Mouse (Mus musculus) forelimb bud, embryonic 11.5 days (tissue): ENCODE measurements at regions not wholly inside any gene's neighbourhood (a gene's known extent, or its start where the extent isn't known, plus 50 kb on each side); places are given as distances from the start of the nearest gene placed in this dataset.

ENCODE experiments used
- DNase-seq: peaks from one replicate; pipeline ENCODE4 v3.0.0-alpha.2; 2012; ENCODE audit warnings: low read depth, low spot score

- no peak for DNase-seq
Observed at GRCm38 (mm10) chr19:26938911-26939310, 53.2 kb downstream of the Gm815 start.

GRCm38 (mm10) chr19:26944006-26944405, 58.3 kb downstream of the Gm815 start:
- DNase-seq: no peak

GRCm38 (mm10) chr19:26946562-26946961, 60.9 kb downstream of the Gm815 start:
- no peak for DNase-seq

GRCm38 (mm10) chr19:26948479-26948878, 62.8 kb downstream of the Gm815 start:
- DNase-seq: no peak

DNA sequence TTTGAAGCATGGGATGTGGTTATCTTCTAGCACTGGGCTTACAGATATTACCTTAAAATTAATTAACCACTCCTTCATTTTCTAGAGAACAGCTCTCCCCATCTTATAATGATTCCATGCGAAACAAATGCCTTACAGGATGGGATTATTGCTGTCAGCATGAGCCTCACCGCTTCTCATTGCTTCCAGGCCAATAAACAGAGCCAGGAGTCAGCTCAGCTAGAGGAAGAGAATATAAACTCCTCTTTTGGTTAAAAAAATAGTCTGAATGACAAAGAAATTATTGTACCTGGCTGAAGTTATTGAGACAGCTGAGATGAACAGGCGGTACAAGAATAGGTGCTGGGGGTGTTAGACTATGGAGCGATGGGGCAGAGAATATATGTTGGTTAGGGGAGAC, 63.5 kb downstream of the Gm815 start:
- DNase-seq: no peak

- no peak for DNase-seq
Observed at GRCm38 (mm10) chr19:26953348-26953747, 67.7 kb downstream of the Gm815 start.

- DNase-seq: no peak
Observed at GRCm38 (mm10) chr19:26966055-26966760, 80.5 kb downstream of the Gm815 start.

DNA sequence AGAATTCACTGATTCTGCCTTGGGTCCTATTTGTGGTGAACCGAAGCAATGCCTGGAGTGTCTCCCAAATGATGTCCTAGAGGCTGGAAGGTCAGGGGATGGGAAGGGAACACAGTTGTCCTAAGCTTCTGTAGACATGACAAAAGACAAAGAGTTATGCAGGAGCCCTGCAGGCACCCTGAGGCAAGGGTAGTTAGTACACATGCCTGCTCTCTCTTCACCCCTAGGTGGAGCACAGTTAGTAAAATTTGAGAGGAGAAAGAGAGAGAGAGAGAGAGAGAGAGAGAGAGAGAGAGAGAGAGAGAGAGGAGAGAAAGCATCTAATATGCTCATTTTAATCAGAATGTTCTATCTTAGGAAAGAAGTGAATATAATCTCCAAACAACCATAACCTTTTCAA, 87.4 kb downstream of the Gm815 start:
- DNase-seq: no peak

DNA sequence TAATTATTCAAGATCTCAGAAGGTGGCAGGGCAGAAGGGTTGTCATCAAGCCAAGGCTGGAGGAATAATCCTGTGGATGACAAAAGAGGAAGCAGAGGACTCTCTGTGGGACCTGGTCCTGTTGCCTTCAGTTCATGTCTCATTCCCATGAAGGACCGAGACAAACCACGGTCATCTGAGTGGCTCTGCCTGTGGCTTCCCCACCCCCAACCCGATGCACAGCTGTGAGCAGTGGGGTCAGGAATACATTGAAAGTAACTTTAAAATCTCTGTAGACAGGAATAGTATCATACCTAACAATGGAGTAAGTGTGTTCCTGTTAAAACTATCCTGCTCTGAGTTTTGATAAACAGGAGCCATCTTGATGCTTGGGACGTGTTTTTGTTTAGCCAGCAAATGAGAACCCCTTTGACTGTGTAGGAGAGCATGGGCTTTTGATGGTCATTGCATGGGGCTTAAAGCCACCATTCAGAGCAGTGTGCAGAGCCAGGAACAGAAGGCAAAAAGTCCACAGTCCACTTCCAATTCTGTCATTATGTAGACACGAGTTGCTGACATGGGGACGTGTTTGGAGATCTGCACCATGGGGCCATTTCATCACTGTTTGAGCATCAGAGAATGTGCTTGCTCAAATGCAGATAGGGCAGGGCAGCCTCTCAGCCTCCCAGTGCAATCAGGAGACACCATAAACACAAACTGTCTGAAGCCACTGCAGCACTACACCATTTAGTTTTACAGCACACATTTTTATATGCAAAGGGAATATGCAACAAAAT, 88.3 kb downstream of the Gm815 start:
- no peak for DNase-seq

- no peak for DNase-seq
Observed at GRCm38 (mm10) chr19:26974576-26975204, 89.0 kb downstream of the Gm815 start.

GRCm38 (mm10) chr19:26976604-26977322, 91.1 kb downstream of the Gm815 start:
- DNase-seq: no peak

GRCm38 (mm10) chr19:26977887-26978639, 92.4 kb downstream of the Gm815 start:
- no peak for DNase-seq

- DNase-seq: no peak
Observed at GRCm38 (mm10) chr19:26978640-26979007, 92.9 kb downstream of the Gm815 start.

DNA sequence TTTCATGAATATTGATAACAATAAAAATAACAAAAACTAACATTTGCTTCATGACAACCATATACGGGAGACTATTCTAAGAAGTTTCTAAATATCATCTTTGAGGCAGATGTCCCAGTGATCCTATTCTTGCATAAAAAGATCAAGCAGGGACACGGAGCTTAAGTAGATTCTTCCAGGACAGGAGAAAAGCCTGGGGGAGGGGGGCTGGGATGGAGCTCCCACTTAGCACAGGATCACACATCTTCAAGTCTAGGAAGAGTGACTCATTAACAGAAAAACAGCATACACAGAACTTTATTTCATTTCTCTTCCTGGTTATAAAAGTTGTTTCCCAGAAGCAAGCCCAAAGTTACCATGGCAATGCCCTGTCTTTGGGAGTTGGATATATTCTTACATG, 93.6 kb downstream of the Gm815 start:
- no peak for DNase-seq

GRCm38 (mm10) chr19:26986672-26987071, 101.0 kb downstream of the Gm815 start:
- no peak for DNase-seq

GRCm38 (mm10) chr19:26987197-26987596, 101.5 kb downstream of the Gm815 start:
- no peak for DNase-seq

GRCm38 (mm10) chr19:26987909-26988456, 102.3 kb downstream of the Gm815 start:
- DNase-seq: no peak

DNA sequence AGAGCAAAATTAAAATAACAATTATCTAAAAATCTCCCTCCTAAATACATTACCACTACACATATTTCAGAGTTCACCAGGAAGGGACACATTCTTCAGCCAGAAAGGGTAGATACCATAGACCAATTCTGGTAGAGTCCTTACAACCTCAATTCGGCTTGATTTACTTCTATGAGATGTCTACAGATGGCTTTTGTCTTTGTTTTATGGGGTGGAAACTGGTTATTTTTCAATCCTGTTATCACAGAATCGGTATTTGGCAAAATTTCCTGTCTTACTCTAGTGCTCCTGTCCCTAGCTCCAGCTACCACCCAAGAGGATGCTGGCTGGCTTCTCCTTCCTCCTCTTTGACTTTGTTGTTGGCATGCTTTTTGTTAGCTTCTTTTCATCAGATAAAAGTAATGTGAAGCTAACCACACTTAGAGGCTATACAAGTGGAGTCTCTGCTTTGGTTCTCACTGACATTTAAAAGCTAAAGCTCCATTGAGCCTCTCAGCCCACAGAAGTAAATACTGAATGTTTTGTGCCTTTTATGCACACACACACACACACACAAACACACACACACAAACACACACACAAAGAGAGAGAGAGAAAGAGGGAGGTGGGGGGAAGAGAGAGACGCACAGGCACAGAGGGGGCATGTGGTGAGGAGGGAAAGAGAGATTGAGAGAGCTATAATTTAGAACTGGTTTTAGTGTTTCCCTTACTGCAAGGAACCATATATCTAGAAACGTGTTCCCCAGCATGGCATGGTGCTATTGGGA, 109.1 kb downstream of the Gm815 start:
- no peak for DNase-seq

DNA sequence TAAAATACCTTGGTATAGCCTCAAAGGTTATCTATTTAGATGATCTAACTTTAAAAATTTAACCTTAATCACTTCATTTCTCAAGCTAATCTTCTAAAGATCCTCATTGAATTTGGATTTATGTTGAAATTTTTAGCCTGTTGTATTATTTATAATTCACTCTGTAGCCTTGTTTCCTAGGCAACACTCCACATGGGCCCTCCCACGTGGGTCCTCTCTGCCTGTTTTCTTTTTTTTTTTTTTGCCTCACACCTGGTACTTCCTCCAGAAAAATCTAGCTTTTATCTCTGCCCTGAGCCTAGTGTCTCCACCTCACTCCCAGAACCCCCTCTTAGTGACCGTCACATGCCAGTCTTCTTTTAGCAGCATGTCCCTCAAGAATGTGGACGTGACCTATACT, 113.9 kb downstream of the Gm815 start:
- no peak for DNase-seq

GRCm38 (mm10) chr19:27021930-27022329, 136.2 kb downstream of the Gm815 start:
- no peak for DNase-seq
